Mouse (Mus musculus) inflammation-experienced regulatory T-cells, adult 6 months (primary cell): ENCODE data around the gene Litaf. TPM values are rescaled to one million over a fixed set of nuclear protein-coding genes. Genes with fewer than 3 reads are reported as not detected.

Source experiments
- ATAC-seq: one replicate; pipeline ENCODE4 v1.8.0; 2017
- polyA plus RNA-seq, 3 experiments: library from polyadenylated mRNA; unstranded; fragments of 100-300 nt; shearing (Covaris generic); gene quantifications; one replicate each; pipeline ENCODE4 v1.2.1; 2017

Litaf gene
- polyA plus RNA-seq, 3 experiments from 2014 or later = 29.9 to 99.4 (median 39.3) TPM

DNA sequence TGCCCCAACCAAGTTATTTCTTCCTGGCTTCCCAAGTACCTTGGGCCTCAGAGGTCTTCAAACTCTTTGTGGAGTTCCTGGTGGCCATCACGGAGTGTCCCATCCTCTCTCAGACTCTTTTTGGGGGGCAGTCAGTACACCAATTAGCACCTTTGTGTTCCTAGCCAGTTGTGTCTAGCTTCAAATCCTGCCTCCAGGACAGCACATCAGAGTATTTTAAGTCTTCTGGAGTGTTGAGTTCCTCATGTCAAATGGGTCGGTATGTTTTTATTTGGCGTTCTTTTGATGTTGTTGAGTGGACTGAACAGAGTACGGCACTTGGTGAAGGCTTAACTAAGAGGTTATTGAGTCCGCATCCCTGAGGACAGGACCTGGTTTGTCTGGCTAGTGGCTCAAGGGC lies 526 bp downstream of the Litaf start:
- no peak for ATAC-seq

DNA sequence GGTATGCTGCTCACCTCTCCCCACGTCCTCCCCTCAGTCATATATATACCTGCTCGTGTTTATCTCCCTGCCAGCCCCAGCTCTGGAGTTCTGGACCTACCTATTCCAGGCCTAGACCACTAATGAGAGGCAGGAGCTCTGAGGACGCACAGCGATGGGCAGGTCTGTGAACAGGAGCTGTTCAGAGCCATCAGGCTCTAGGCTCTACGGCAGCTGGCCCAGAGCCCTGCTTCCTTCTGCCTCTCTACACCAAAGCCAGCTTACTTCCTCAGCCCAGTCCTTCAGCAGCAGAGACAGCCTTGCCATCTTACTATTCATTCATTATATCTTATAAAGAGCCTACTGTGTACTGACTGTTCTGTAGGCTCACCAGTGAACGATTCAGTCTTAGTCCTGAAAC lies 1.2 kb downstream of the Litaf start:
- no peak for ATAC-seq

DNA sequence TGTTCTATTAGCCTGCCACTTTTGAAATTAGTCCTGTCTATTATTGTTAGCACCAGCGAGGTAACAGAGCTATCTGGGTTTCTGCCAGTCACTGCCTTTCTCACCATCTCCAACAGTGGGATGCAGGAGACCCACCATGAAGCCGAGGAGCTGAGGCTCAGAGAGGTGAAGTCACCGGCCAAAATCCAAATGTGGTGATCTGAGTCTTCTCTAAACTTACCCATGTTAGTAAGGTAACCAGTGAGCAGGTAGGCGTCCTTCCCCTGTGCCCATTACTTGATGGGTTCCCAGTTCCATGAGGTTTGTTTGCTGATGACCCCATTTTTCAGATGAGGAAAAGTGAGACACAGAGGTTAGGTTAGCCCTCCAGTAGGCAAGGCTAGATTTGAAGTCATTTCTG lies 1.6 kb downstream of the Litaf start:
- no peak for ATAC-seq

DNA sequence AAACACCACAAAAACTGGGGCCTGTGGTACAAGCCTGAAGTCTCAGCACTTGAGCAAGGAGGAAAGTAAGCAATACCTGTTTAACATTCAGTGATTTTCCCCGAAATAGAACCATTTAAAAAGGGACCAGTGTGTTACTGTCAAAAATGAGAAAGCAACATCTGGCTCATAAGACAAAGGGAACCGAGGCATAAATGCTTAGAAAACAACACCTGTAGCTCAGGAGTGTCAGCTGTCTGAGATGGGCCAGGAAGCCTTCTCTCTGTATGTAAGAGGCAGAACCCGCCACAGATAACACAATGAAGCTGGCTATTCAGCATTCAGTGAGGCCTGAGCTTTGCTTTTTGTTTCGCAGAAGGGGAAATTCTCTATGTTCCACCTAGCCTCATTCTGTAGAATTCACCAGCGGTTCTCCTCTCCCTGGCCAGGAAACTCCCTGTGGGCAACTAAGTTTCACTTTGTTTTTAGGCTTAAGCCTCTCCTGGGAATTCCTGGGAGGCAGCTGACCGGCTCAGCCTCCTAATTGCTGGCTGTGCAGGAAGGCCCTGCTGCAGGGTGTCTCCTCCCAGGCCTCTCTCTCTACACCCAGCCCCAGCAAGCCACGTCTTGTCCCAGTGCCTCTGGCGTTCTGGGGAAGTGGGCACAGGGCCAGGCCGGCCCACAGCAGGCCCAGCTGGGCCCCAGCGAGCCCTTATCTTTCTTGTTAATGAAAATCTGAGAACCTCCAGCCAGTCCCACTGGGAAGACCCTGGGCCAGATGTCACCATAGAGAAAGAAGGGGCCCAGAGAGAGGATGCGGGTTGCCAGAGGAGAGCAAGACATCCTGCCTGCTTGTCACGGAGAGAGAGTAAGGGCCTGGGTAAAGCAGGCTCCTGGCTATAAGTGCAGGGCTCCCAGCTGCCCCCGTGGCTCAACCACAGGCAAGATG lies 2.9 kb downstream of the Litaf start:
- peak; percentile 3 for ATAC-seq

DNA sequence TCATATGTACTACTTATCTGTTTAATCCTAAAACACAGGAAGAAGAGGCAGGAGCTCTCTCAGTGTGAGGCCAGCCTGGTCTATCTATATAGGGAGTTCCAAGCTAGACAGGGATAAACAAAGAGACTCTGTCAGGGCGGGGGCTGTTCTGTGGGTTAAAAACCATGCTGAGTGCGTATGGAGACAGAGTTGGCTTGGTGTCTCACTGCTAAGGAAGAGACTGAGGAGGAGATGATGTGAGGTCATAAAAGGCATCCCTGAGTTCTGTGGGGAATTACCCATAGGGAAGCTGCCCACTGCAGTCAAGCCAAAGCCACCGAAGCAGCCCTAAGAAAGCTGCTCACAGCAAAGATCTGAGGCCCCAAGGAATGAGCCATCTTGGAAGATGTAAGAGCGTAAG lies 5.3 kb downstream of the Litaf start, which contains the start of gene Snn:
TSS of gene Snn (plus strand) at position 301 of the 400 bp plus-strand sequence.
- ATAC-seq = no peak

DNA sequence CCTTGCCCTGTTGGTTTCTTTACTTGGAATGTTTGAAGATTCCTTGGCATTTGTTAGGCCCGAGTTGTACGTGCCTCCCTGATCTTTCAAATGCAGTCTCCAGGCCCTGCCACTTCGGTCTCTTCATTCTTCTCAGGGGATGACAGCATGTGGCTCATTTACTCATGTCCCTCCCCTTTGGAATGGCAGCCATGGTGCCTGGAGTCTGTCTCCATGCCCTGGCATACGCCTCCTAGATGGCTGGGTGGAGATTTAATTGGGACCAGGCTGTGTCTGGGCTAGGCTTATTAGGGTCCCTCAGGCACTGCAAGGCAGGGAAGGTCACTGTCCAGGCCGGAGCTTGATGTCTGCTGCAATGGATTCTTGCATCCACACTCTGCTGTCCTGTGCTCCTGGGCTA lies 10.0 kb downstream of the Litaf start:
- ATAC-seq = no peak

DNA sequence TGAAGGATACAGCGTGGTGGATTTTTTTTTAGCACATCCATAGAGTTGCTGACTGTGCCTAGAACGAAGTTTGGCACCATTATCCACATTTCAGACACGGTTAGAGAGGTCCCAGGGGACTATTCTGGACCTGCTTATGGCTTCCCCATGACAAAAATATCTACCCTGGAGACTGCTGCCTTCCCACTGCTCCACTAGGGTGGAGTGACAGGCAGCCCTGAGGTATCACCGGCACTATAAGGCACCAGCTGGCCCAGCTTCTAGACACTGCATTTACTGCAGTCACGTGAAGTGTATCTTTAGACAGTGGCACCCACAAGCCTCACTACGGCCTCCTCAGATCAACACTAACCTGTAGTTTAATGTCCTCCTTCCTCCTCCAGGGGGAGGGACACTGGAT lies 11.1 kb downstream of the Litaf start:
- no peak for ATAC-seq

DNA sequence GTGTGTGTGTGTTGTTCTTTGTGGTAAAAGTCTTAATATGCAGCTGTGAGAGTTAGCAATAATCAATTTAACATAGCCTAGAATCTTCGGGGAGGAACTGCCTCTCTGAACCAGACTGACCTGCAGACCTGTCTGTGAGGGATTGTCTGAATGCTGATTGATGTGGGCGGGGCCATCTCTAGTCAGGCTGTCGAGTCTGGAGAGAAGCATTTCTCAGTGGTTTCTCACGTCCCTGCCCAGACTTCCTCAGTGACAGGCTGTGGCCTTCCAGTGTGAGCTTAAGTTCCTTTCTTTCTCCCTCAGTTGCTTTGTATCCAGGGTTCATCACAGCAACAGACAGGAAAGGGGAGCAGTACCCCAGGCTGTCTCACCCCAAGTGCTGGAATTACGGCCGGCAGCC lies 11.5 kb downstream of the Litaf start:
- no peak for ATAC-seq

DNA sequence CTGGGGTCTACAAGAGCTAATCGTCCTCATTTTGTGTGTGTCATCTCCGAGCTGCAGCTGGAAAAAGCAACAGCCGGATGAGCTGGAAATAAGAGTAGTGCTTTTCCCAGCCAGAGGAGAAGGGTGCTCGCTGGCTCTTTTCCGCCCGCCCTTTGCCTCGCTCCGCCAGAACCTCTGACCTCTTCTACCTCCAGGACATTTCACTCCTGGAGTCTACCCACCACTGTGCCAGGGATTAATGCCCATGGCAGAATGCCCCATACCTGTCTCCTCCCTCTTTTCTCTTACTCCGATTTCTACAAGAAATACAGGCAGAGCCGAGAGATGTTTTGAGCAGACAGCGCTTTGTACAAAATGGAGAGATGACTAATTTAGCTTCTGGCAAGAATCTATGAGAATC lies 14.8 kb downstream of the Litaf start:
- no peak for ATAC-seq

DNA sequence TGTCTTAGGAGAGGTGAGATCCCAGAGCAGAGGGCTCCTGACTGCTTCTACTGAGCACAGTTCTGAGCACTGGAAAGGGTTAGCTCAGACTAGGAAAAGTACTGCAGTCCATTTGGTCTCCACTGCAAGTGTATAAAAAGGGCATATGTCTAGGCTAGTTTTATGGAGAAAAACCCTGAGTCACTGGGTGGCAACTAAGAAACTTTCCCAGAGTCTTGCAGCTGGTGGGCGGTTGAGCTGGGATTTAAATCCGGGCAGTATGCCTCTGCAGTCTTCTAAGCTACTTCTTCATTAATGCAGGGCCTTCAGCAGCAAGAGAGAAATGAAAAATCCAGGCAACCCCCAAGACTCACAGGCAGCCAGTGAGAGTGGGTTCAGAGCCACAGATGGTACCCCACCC lies 15.7 kb downstream of the Litaf start:
- no peak for ATAC-seq

DNA sequence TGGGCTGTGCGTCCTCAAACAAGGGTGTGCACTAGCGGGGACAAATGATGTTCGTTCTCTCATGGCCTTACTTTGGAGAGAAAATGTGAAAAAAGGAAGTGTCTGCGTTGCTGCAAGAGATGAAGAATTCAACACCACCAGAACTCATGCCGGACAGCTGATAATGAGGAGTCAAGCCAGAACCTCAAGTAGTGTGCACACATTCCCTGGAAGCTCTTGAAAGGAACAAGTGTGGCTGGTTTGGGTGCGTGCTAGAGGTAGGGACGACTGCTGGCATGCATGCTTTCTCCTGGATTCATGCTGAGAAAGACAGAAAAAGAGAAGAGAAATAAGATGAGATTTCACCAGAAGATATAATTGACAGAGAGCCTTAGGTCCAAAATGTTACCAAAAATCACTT lies 18.8 kb downstream of the Litaf start:
- ATAC-seq = no peak

DNA sequence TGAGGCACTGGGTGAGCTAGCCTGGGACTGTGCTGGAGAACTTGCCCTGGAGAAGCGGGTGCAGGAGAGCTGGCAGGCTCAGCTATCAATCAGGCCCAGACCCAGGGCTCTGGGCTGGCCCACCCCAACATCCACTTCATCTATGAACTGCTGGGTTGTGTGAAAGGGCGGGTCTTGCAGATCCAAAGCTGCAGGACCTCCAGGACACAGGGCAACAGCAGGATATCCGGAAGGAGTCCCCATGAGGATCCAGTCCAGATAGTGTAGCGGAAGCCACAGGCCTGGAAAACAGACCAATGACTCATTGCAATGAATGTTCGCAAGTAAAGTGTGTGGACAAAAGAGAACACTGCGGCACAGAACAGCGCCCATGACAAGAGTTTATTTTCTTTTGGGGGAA lies 19.5 kb downstream of the Litaf start:
- no peak for ATAC-seq

DNA sequence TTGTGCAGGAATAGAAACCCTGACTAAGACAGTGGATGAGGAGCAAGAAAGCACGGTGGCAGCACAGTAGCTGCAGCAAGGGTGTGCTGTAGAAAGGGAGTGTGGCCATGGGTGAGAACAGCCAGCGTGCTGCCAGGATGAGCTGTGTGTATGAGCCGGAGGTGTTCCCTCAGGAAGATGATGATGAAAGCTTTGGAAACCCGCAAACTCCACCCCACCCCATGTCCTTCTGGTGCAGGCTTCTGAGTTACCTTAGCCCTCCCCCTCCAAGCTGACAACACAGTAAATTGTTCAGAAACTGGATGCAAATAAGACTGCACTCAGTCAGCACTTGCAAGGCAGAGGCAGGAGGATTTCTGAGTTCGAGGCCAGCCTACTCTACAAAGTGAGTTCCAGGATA lies 22.7 kb downstream of the Litaf start:
- ATAC-seq = no peak

DNA sequence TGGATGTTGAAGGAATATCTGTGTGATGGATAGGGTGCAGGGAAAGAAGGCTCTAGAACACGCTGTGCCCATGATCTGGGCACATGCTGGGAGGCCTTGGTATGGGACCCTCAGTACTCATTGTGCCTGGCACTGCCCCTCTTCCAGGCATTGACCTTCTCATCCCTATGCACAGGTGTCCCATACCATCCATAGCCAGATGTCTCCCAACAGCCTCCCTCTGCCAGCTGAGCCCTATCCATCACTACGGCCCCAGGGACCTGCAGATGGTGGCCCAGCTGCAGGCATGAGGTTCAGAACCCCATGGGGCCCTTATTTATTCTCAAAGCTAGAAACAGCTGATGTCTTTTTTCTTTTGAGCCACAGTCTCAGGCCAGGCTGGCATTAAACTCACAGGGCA lies 25.4 kb downstream of the Litaf start:
- ATAC-seq = no peak

DNA sequence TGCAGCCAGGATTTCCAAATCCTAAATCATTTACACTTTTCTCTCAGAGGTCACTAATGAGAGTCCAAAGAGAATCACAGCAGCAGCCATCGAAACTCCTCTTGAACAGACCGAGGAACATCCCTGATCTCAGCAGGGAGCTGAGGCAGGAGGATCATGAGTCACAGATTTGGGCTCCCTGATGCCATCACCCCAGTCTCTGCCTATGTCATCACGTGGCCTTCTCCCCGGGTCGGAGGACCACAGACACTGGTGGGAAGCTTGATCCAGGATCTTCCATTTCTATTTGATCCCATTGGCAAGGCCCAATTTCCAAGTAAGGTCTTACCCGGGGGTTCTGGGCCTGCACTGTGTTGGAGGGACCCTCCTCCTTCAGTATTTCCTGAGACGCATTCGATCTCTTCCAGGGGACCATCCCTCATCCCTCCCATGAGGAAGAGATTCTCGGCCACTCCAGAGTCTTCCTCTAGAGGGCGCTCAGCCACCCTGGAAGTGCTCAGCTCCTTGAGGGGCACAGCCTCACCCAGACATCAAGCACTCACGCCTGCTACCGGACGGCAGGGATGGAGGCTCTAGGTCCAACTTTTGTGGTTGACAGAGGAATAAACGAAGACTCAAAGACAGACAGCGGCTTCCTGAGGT lies 30.0 kb downstream of the Litaf start:
- ATAC-seq = peak; percentile 59

DNA sequence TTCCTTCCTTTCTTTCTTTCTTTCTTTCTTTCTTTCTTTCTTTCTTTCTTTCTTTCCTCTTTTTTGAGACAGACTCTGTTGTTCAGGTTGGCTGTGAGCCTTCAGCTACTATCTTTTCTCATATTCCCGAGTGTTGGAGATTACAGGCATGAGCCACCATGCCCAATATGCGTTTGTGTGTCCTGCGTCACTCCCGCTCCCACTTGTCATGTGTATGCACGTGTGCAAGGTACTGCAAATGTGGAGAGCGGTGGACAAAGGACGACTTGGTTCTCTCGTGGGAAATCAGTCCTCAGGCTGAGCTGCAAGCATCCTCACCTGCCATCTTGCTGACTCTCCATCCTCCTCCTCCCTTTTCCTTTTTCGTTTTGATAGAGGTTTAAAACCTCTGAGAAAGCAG lies 30.7 kb downstream of the Litaf start:
- no peak for ATAC-seq

DNA sequence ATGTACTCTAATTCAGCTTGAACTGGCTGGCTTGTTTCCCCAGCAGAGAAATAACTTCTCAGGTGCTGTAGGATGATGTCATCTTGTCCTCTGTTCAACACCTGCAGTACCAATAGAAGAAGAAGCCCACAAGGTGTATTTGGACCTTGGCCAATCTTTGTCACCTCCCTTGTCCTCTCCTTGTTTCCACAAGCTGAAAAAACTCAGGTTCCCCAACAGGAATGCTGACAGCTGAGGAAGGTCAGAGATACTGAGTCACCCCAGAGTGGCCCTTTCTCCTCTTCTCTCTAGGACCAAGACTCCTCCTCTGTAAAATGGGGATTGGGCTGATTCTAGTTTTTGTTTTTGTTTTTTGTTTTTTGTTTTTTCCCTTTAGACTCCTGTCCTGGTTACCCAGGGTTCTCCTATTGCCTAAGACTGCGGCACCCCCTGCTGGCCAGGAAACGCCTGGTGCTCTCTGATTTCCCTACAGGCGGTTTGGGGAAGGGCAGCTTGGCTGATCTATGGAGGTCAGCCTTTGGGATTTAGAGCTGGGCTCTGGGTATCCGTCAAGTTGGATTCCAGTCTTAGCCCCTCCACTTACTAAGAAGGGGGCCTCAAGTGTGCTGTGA lies 31.7 kb downstream of the Litaf start:
- peak; percentile 97 for ATAC-seq

DNA sequence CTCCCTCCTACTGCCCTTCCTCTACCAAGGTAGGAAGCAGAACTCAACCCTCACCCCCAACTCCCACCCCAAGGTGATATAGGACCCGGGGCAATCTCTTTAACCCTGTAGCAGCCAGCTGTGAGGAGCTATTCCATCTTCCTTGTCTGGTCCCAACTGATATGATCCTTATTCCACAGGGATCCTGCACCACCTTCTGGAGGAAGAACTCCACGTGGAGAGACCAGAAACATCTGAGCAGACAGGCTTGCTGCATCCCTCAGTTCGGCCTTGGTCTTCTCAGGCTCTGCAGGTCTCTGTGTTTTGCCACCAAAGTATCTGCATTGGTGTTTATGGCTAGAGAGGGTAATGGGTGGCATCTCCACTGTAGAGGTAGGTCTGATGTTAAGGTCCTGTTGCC lies 34.6 kb downstream of the Litaf start:
- no peak for ATAC-seq

DNA sequence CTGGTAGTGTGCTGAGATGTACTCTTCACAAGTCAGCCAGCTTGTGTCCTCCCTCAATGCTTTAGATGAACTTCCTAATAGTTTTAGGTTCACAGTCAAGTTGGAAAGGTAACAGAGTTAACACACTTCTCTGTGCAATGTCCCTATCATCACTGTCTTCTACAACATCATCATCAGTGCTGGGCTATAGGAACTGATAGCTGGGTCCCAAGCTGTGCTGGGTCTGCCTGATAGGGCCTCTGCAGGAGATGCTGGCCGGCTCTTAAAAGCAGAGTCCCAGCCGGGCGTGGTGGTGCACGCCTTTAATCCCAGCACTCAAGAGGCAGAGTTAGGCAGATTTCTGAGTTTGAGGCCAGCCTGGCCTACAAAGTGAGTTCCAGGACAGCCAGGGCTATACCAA lies 35.1 kb downstream of the Litaf start:
- no peak for ATAC-seq

DNA sequence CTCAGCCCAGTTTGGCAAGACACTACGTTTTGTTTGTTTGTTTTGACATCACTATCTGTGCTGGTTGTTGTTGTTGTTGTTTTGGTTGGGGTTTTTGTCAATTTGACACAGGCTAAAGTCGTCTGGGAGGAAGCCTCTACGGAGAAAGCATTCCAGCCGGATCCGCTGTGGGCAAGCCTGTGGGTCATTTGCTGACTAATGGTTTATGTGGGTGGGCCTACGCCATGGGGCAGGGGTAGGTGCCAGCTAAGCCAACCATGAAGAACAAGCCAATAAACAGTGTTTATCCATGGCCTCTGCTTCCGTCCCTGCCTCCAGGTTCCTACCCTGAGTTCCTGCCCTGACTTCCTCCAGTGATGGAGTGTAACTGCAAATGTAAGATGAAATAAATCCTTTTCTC lies 37.8 kb downstream of the Litaf start:
- no peak for ATAC-seq

DNA sequence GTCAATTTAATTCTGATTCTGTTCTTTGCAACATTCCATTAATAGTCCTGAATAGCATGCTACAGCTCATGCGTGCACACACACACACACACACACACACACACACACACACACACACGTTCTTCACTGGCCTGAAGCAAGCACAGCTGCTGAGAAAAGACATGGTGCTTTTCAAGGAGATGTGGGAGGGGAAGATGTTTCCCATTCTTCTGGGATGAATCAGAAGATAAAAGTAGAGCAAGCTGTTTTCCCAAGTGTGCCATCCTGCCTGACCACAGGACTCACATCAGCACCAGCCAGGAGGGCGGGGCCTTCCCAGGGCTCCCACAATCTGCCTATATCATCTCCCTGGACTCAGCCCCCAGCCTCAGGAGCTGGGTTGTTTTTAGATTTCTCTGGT lies 41.1 kb downstream of the Litaf start:
- no peak for ATAC-seq

DNA sequence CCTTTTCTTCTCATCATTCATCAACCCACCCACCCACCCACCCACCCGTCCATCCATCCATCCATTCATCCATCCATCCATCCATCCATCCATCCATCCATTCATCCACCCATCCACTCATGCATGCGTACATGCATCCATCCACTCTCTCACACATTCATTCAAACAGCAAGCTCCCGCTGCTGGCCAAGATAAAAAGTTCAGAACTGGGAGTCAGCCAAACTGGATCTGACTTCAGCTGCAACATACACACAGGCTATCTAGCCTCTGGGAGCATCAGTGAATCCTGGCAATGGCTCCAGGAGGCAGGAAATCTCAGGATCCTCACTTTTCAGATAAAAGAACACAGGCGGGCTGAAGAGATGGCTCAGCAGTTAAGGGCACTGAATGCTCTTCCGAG lies 42.3 kb downstream of the Litaf start:
- no peak for ATAC-seq

DNA sequence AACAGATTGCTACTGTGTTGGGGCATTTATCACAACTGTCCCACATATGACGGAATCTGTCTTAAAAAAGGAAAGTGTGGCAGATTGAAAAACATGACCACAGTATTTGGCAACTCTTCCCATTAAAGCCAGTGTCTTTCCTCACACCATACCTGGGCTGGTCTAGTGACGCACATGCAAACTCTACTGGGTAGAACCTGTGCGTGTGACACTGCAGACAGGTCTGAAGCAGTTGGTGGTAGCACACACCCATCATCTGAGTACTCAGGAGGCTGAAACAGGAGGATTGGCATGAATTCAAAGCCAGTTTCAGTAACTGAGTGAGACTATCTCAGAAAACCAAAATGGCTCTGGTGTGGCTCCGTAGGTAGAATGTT lies 43.9 kb downstream of the Litaf start:
- ATAC-seq = no peak
